Mouse (Mus musculus) cerebellum, adult (tissue): ENCODE measurements around the gene Gga2.

Experiments used
- ATAC-seq: cut with Nextera tagmentation; 2 replicates; pipeline ENCODE4 v1.9.2; 2017; ENCODE audit warnings: mild to moderate bottlenecking, moderate library complexity, mixed read lengths; ENCODE audit not compliant: insufficient number of reproducible peaks, low FRiP score, low TSS enrichment

The Gga2 gene

DNA sequence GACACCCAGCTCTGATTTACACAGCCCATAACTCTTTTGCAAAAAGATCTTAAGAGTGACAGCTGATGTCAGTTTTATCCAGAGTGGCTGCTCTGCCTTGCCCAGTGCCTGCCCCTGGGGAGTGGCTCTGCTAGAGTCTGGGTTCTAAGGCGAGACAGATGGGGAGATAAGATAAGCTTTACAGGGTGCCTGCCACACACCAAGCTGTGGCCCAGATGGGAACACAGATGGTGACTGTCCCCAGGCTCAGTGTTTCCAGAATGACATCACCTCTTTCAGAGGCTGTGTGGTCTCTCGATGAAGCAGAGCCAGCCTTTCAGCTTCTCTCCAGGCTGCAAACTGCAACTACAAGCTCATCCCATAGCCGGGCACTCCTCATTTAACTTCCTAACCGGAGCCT, 81.3 kb downstream of the Gga2 start:
- ATAC-seq, result peak; percentile 79

DNA sequence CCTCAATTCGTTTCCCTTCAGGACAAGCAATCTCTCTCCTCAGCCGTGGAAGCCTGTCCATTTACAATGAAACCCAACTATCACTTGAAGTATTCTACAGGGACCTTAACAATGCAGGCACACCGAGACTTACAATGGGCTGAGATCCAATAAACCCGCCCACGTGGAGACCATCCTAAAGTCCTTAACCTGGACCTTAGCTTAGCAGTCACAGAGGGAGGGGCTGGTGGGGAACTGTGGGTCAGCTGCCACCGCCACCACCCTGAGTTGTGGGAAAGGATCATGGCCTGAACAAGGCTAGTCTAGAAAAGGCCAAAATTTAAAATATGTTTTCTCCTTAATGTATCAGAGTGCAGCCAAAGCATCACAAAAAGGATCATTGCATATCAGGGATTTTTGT, 81.8 kb downstream of the Gga2 start:
- no peak for ATAC-seq

DNA sequence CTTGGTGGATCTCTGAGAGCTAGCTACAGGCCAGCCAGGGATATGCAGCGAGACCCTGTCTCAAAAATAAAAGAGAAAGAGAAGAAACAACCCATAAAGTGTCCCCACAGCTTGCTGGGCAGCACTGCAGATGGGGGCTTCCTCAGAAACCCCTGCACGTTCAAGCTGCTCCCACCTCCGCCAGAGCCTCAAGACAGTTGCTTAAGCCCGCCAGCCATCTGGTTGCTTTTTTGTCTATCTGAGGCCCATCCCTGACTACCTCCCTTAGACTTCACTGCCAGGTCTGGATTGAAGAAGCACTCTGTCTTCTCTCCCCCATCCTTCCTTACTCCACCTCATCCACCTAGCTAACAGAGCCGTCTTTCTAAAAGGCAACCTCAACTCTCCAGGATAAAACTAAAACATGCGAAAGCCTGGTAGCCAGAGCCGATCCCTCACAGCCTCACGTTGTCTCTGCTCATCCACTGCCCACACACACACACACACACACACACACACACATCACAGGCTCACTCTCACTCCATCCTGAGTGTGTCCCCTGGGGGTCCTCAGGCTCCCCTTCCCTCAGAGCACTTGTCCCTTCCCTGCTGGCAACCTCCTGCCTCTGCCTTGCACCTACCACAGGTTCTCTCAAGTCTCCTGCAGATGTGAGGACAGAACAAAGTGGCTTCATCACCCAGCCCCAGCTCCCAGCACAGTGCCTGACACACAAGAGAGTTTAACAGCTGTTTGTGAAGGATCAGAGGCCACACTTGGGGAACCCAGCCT, 82.7 kb downstream of the Gga2 start:
- no peak for ATAC-seq

DNA sequence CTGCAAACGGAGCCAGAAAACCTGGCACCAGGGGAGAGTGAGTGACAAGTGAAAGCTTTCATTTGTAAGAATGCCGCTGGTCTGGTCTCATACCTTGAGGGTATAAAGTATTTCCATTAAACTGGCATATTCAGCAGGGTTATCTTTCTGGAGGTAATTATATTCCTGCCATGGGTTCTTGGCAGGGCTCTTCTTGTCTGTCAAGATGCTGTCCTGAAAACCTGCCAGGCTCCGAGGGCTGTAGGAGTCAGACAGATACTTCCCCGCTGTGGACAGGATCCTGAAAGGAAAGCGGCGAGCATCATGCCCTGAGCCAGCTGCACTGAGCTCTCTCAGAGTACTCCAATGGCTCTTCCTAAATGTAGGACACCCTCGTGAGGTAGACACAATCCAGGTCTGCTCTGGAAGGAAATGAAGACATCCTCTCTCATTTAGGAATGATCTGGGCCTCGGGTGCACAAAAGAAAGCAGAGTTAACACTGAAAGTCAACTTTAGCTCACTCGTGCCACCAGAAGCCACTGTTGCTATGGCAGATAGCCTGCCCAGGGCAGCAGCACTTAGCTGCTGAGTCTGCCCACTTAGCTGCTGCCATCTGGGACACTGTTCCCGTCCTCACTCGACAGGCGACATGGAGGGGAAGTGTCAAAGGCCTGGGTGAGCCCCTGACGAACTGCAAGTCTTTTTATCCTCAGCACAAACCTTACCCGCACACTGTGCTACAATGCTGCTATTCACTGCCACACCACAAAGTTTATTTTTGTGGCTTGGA, 84.0 kb downstream of the Gga2 start:
- peak; percentile 42 for ATAC-seq
